Mouse (Mus musculus) liver, postnatal 0 days (tissue): ENCODE data around the gene Naxd.

ENCODE experiments used
- CTCF ChIP-seq: sonication (generic); IDR thresholded peaks from 2 replicates; pipeline ENCODE4 v1.5.1; 2016; ENCODE audit warnings: antibody characterized with exemption, low read depth
- EP300 ChIP-seq: IDR thresholded peaks from 2 replicates; pipeline ENCODE4 v1.6.1; 2016; ENCODE audit warnings: antibody characterized with exemption, low read depth, mild to moderate bottlenecking

DNA sequence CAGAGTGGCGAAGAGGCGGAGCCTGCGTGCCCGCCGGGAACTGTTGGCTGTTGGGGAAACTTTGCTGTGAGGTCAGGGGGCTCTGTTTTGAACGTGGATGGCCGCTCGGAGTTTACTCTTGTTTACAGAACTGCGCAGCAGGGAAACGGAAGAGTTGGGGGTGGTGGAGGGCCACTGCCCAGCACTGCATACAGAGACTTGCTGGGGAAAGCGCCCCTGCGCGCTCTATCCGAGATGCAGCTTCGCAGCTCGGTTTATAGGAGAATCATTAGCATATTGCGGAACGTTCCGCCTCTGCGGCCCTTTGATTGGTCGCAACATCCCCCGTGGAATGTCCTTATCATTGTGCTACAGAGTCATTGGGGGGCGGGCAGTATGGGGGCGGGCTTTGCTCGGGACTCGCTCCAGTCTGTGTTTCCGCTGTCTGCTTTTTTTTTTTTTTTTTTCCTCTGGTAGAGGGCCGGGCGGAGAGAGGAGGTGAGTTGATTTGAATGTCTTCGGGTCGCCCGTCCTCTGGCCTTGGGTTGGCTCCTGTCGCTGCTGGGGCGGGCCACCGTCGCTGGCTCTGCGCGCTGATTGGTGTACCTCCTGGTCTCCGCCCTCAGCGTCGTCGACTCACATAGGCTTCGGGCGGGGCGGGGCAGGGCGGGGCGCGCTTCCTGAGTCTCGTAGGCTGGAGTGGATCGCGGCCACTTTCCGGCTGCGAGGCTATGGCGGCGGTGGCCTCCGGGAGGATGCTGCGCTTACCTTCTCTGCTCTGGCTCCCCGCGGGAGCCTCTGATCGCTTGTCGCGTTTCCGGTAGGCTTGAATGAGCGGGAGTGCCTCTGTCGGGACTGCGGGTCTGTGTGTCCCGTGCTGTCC, 60.7 kb downstream of the Naxd start:
- no peak for TF ChIP-seq CTCF
- TF ChIP-seq EP300: peak; percentile 63
